Mouse (Mus musculus) c-Kit-negative CD71-positive TER-119-positive erythroid progenitor cells, embryonic 14.5 days (primary cell): Measurements from ENCODE around the gene Gm20390.

ENCODE experiments used
- DNase-seq: peaks from one replicate; pipeline ENCODE4 v3.0.0-alpha.2; 2013; ENCODE audit warnings: low read depth, low spot score

Gm20390 gene

DNA sequence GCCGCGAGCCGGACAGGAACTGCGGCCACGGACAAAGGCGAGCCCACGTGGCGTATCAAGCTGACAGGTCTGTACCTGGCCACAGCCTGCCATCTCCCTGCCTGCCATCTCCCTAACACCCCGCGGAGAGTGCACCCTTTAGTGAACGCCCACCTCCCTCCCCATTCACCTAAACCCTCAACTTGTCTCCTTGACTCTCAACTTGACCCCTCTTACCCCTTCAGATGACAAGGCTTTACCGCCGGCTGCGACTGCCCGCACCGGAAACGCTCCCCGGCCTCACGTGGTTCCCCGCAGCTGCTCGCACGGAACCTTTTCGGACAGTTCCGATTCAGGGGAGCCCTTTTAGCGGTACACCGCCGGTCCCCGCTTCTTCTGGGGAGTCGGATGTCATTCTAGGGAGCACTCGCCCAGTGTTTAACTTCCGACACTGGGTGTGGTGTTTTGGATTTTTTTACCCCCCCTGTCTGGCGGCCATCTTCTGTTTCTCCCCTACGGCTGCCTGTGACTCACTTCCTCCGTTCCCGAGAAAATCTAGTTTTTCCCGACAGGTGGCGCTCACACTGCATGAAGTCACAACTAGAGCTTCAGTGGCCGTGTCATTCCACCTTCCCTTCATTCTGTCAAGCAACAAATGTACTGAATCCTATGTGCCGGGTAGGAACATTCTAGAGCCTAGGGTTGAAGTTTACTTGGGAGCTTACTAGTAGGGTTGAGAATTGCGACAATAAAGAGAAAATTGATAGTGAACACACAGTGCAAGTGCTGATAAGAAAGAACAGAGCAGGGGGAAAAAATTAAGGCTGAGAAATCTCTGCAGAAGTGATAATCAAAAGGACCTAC lies at the start of gene Gm20390, which contains the start of gene Nme1:
Gene Gm20390 (minus strand): TSS at position 289 of the 843 bp plus-strand sequence.
Gene Nme1 (minus strand): TSS at position 517 of the 843 bp plus-strand sequence.
- peak; percentile 95 for DNase-seq

GRCm38 (mm10) chr11:94003346-94003745 lies 35.3 kb upstream of the Gm20390 start:
- DNase-seq, result no peak

GRCm38 (mm10) chr11:93999276-93999675 lies 31.2 kb upstream of the Gm20390 start:
- DNase-seq, result no peak

- peak; percentile 13 for DNase-seq
Measured at GRCm38 (mm10) chr11:93997141-93997775, 29.2 kb upstream of the Gm20390 start.

DNA sequence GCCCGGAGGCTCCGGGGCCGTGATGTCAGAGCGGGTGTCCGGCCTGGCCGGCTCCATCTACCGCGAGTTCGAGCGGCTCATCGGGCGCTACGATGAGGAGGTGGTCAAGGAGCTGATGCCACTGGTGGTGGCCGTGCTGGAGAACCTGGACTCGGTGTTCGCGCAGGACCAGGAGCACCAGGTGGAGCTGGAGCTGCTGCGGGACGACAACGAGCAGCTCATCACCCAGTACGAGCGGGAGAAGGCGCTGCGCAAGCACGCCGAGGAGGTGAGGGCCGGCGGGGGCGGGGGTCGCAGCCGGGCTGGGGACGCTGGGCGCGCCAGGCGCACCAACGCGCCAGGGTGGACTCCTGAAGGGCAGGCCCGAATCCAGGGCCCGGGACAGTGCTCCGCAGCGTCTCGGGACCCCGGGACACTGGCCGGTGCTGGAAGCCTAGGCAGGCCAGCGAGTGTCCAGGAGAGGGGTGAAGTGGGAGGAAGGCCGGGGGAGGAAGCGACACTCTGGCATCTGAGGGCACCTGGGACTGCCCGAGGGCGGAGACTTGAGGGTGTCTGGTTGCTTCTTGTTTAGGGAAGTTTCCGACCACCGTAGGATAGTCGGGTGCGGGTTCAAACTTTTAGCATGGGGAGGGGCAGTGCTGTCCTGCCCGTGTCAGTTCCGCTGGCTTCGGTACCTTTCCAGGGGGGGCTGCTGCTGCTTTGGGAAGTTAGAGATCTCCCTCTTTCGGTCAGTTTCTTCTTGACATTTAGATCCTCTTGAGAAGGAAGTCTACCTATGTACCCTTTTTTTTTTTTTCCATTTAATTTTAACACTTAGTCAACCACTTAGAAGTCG lies 28.4 kb upstream of the Gm20390 start:
- peak; percentile 30 for DNase-seq

GRCm38 (mm10) chr11:93995720-93996305 lies 27.7 kb upstream of the Gm20390 start, which contains the start of gene Spag9:
Spag9 (plus strand) TSS chr11:93996091.
- peak; percentile 90 for DNase-seq

DNA sequence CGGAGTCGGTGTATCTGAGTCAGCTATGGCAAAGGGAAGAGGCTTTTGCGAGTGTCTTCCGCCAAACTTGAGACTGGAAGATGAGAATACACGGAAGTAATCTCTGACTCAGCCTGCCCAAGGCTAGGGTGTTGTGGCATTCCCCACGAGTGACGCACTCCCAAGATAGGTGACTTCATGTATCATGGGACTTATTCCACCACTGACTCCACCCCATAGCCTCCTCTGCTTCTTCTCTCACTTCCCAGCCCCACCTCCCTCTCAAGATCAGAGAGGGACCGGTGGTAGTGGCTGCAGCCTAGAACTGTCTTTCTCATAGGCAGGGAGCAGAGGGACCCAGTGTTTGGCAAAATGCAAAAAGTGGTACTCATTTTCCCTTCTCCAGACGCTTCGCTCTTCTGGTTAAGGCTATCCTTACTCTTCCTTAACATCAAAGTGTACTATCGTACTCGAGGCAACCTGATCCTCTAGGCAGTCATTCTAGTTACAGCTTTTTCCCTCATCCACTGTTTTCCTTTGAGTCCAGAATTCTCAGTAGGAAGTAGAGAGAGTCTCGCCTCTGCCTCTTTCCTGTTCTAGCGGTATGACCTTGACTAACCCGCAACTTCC lies 27.1 kb upstream of the Gm20390 start:
- peak; percentile 77 for DNase-seq

- no peak for DNase-seq
Measured at GRCm38 (mm10) chr11:93994531-93994930, 26.4 kb upstream of the Gm20390 start.

DNA sequence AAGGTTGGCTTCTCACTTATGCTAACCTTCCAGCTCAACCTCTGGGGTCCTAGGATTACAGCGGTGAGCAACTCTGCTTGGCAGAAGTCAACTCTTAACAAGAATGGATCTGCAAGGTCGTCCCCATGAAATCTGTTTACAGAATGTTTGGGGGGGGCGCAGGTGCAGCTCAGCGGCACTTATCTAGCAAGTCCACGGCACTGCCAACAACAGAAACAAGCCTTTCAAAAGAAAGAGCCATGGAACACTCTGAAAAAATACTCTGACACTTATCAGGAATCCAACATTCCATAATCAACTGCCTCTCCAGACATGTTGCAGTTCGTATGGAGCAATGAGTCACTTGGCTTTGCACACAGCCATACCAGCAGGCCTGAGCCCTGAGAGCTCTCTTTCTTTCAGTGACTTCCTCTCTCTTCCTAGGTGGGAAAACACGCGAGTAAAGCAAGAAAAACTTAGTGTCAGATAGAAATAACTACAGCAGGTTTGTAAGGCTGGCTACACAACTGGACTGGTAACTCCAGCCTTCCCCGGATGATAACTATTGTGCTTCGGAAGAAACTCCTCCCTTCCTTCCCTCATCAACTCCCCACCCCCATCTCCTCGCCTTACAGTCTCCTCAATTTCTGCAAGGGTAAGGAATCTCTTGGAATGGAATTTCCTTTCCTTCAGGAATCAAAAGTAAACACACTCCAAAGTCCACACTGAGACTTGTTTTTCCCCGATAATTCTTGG lies 20.4 kb upstream of the Gm20390 start:
- no peak for DNase-seq

- DNase-seq, result no peak
Measured at GRCm38 (mm10) chr11:93987625-93988327, 19.7 kb upstream of the Gm20390 start.

DNA sequence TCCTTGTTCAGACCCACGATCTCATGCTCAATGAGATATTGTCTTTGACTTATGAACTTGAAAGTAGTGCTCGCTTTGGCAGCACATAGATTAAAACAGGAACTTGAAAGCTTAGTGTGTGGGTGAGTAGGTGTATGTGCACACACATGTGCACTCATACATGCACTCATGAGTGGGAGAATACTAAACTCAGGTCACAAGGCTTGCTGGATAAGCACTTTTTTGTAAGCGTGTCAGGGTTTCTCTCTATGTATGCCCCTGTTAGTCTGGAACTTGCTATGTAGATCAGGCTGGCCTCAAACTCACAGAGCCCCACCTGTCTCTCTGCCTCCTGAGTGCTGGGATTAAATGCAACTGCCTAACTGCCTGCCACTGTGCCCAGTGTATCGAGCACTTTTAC lies 18.9 kb upstream of the Gm20390 start:
- DNase-seq, result no peak

- no peak for DNase-seq
Measured at GRCm38 (mm10) chr11:93986298-93986697, 18.2 kb upstream of the Gm20390 start.

DNA sequence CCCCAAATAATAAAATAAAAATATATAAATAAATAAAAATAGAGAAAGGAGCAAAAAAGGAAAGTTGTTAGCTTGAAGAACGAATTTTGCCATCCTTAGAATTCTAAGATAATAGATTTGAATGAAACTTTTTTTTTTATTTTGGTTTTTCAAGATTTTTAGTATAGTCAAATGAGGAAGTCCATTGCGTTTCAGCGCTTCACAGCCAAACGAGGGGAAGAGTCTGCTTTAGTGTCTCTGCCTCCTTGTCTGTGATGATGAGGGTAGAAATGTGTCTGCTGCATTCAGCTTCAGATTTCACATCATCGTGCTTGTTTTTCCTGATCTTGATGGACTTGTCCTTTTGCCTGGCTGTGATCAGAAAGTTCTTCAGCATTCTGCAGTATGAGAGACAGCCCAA lies 17.2 kb upstream of the Gm20390 start:
- DNase-seq, result no peak

- no peak for DNase-seq
Measured at GRCm38 (mm10) chr11:93984619-93985018, 16.5 kb upstream of the Gm20390 start.

DNA sequence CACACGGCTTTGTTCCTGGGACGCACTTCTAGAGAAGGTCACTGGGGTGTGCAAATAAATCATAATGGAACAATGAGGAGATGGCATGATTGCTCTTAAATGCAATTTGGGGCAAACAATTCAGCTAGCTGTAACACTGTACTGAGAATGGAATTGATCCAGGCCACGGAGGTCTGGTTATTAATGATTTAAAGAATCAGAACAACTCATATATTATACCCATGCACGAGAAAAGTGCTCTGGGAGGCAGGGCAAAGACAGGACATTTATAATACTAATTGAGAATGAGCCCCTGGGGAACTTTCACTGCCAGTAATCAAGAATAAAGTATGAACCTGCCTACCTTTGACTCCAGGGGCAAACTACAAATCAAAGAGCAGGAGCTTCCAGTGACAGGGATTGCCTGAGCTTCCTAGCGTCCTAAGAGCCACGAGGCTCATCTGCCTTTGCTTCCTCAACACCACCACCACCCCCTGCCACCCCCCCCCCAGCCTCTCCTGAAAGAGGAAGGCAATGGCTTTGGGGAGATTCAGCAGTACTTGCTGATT lies 11.5 kb upstream of the Gm20390 start:
- no peak for DNase-seq

GRCm38 (mm10) chr11:93972951-93973350 lies 4.9 kb upstream of the Gm20390 start:
- DNase-seq, result no peak

DNA sequence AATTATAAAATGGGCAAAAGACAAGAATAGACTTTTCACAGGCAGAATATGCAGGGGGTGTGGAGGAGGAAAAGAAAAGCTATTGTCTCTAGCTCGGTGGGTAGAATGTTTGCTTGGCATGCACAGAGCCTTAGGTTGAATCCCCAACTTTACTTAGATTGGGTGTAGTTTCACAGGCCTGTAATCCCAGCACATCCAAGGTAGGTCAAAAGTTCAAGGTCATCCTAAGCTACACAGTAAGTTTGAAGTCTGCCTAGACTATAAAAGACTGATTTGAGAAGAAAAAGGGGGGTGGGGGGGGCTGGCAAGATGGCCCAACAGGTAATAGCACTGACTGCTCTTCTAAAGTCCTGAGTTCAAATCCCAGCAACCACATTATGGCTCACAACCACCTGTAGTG lies 1.7 kb upstream of the Gm20390 start:
- DNase-seq, result no peak

DNA sequence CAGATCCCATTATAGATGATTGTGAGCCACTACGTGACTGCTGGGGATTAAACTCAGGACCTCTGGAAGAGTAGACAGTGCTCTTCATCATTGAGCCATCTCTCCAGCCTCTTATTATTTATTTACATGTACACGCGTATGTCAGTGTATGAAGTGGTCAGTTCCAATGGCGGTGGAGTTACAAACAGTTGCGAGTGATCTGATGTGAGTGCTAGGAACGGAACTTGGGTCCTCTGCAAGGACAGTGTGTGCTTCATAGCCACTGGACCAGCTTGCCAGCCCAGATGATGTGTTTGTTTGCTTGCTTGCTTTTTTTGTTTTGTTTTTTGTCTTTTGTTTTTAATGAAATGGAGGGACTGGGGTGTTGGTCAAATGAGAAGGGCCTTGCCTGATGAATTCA lies 1.1 kb upstream of the Gm20390 start:
- no peak for DNase-seq

DNA sequence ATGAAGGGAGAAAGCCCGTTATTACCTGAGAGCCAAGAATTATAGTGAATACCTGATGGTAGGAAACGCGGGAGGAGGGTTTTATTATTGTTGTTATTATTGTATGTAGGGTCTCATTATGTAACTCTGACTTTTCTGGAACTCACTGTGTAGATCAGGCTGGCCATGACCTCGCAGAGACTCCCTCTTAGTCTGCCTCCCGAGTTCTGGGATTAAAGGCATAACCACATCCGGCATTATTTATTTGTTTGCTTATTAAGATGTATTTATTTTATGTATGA lies 695 bp upstream of the Gm20390 start:
- peak; percentile 8 for DNase-seq

DNA sequence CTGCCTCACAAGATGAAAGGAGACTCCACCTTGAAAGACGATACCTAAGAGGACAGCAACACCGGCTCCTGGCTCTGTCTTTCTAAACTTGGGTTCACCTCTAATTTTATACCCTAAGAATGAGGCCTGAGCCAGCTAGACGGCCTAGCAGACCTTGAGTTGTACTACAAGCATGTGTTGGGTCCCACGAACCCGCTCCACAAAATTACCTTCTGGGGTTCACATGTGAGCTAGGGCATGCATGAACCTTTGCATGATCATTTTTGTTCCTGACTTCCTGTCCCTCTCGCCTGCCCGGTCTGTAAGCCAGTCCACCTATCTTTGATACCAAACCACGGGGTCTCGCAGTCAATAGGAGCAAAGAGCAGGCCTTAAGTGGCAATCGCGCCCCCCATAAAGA lies 712 bp downstream of the Gm20390 start:
- peak; percentile 9 for DNase-seq
